Mouse (Mus musculus) splenic B cell, adult 2 months (primary cell): ENCODE results near the gene Hivep2.
A peak's percentile ranks its signal among the peaks of the same experiment; 100 is the strongest.

Experiments used
- DNase-seq: peaks from one replicate; pipeline ENCODE4 v3.0.0-alpha.2; 2011; ENCODE audit warnings: low read depth, low spot score
- H3K27me3 ChIP-seq: 2 replicates; pipeline ENCODE4 v1.6.1; 2012; ENCODE audit warnings: mild to moderate bottlenecking, low read length, moderate library complexity, mixed read lengths; ENCODE audit not compliant: control insufficient read depth, poor library complexity, insufficient read depth, severe bottlenecking
- H3K36me3 ChIP-seq: 2 replicates; pipeline ENCODE4 v1.6.1; 2012; ENCODE audit warnings: mild to moderate bottlenecking, low read length, moderate library complexity, mixed read lengths; ENCODE audit not compliant: control insufficient read depth, poor library complexity, insufficient read depth, severe bottlenecking

Hivep2 gene

GRCm38 (mm10) chr10:14044046-14044782 is 78.3 kb downstream of the Hivep2 start:
- peak; percentile 41 for DNase-seq
- no peaks in the 10 kb centered on the region for H3K36me3 ChIP-seq
- no peaks in the 10 kb centered on the region for H3K27me3 ChIP-seq

GRCm38 (mm10) chr10:14044783-14045392 is 79.0 kb downstream of the Hivep2 start:
- H3K27me3 ChIP-seq = no peaks in the 10 kb centered on the region
- peak; percentile 54 for DNase-seq
- no peaks in the 10 kb centered on the region for H3K36me3 ChIP-seq

GRCm38 (mm10) chr10:14045745-14046144 is 79.9 kb downstream of the Hivep2 start:
- DNase-seq = peak; percentile 78
- no peaks in the 10 kb centered on the region for H3K36me3 ChIP-seq
- H3K27me3 ChIP-seq = no peaks in the 10 kb centered on the region

GRCm38 (mm10) chr10:14046171-14046651 is 80.3 kb downstream of the Hivep2 start:
- Histone ChIP-seq H3K36me3 (no peaks in the 10 kb centered on the region), H3K27me3 (no peaks in the 10 kb centered on the region)
- no peak for DNase-seq

GRCm38 (mm10) chr10:14046935-14047334 is 81.1 kb downstream of the Hivep2 start:
- DNase-seq = peak; percentile 65

GRCm38 (mm10) chr10:14047661-14048060 is 81.8 kb downstream of the Hivep2 start:
- DNase-seq = no peak
- Histone ChIP-seq H3K27me3 (no peaks in the 10 kb centered on the region), H3K36me3 (no peaks in the 10 kb centered on the region; the same call in 1 of the 2 replicates)

More at GRCm38 (mm10) chr10:14046935-14047334, 81.1 kb downstream of the Hivep2 start:
- Histone ChIP-seq H3K27me3 (no peaks in the 10 kb centered on the region), H3K36me3 (no peaks in the 10 kb centered on the region; the same call in 1 of the 2 replicates)

- Histone ChIP-seq H3K27me3 (no peaks in the 10 kb centered on the region), H3K36me3 (no peaks in the 10 kb centered on the region; the same call in 1 of the 2 replicates)
- DNase-seq = no peak
These were observed 82.5 kb downstream of the Hivep2 start for GRCm38 (mm10) chr10:14048322-14048915.

- no peak for DNase-seq
- no peaks in the 10 kb centered on the region for H3K27me3 ChIP-seq
- H3K36me3 ChIP-seq = no peaks in the 10 kb centered on the region; the same call in 1 of the 2 replicates
These were observed 83.1 kb downstream of the Hivep2 start for GRCm38 (mm10) chr10:14048916-14049445.

- H3K36me3 ChIP-seq = no peaks in the 10 kb centered on the region; the same call in 1 of the 2 replicates
- DNase-seq = no peak
- H3K27me3 ChIP-seq = no peaks in the 10 kb centered on the region
These were observed 83.8 kb downstream of the Hivep2 start for GRCm38 (mm10) chr10:14049686-14050085.

GRCm38 (mm10) chr10:14050586-14050985 is 84.7 kb downstream of the Hivep2 start:
- H3K27me3 ChIP-seq = no peaks in the 10 kb centered on the region
- no peaks in the 10 kb centered on the region; the same call in 1 of the 2 replicates for H3K36me3 ChIP-seq
- no peak for DNase-seq

GRCm38 (mm10) chr10:14052109-14052689 is 86.3 kb downstream of the Hivep2 start:
- Histone ChIP-seq H3K36me3 (no peaks in the 10 kb centered on the region; the same call in 1 of the 2 replicates), H3K27me3 (no peaks in the 10 kb centered on the region)
- DNase-seq = no peak

- Histone ChIP-seq H3K27me3 (no peaks in the 10 kb centered on the region), H3K36me3 (no peaks in the 10 kb centered on the region; the same call in 1 of the 2 replicates)
These were observed 89.0 kb downstream of the Hivep2 start for GRCm38 (mm10) chr10:14054860-14055259.

GRCm38 (mm10) chr10:14055533-14055981 is 89.7 kb downstream of the Hivep2 start:
- DNase-seq = no peak
- H3K27me3 ChIP-seq = no peaks in the 10 kb centered on the region
- H3K36me3 ChIP-seq = no peaks in the 10 kb centered on the region; the same call in 1 of the 2 replicates

More at GRCm38 (mm10) chr10:14054860-14055259, 89.0 kb downstream of the Hivep2 start:
- no peak for DNase-seq

GRCm38 (mm10) chr10:14056057-14056456 is 90.2 kb downstream of the Hivep2 start:
- no peak for DNase-seq
- no peaks in the 10 kb centered on the region for H3K27me3 ChIP-seq

More at GRCm38 (mm10) chr10:14056057-14056456, 90.2 kb downstream of the Hivep2 start:
- no peaks in the 10 kb centered on the region; the same call in 1 of the 2 replicates for H3K36me3 ChIP-seq
